Mouse (Mus musculus): ENCODE measurements at regions not wholly inside any gene's neighbourhood (a gene's known extent, or its start where the extent isn't known, plus 50 kb on each side); places are given as distances from the start of the nearest gene placed in this dataset.
"Not testable (repeated sequence)": the region's sequence is repeated elsewhere in the genome, so short reads cannot be mapped to it uniquely, and the experiment has no call there.

DNA sequence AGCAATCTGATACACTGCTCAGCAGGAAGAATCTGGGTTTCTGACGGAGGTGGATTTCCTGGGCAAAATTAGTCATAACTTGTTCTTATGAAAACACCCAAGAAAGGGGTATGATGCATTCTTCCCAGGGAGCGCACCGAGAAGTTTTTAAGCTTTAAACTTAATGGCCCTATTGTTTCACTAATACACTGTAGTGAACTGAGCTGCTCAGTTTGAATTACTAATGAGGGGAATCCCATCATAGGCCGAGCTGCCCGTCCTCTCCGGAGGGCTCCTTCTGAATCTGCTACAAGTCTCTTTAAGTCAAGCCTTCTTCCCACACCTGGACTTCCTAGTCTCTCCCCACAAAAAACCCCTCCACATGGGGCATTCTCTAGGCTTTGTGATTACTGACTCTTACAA is 91.2 kb downstream of the 1700129C05Rik start:
- Histone ChIP-seq H3K27me3 (replicated peaks; ENCODE audit: control insufficient read depth, insufficient read depth, low read length) (no peaks in the 10 kb centered on the region), H3K36me3 (ENCODE audit: control insufficient read depth, insufficient read depth, low read length) (no peaks in the 10 kb centered on the region), H3K4me1 (replicated peaks; ENCODE audit: control insufficient read depth, insufficient read depth, low read length) (no peaks in the 10 kb centered on the region), H3K9ac (ENCODE audit: low read depth, low read length) (no peak overlapping the region), H3K4me2 (no peak overlapping the region), H3K27ac (ENCODE audit: low read depth, low read length) (no peak overlapping the region), H3K9me3 (ENCODE audit: control insufficient read depth, low read length) (no peaks in the 10 kb centered on the region), H3K4me3 (ENCODE audit: low read depth, low read length) (no peak overlapping the region)
- no peak for DNase-seq (ENCODE audit: low spot score)
- ATAC-seq (replicated peaks; ENCODE audit: low FRiP score) = no peak
- 53% methylated on average over 6 of the region's 6 CpGs for WGBS

- no peak overlapping the region for H3K4me3 ChIP-seq (ENCODE audit: low read depth, low read length)
- ATAC-seq (replicated peaks; ENCODE audit: low FRiP score) (no peak), DNase-seq (ENCODE audit: low spot score) (no peak)
- no peak overlapping the region for H3K9ac ChIP-seq (ENCODE audit: low read depth, low read length)
- no peak overlapping the region for H3K27ac ChIP-seq (ENCODE audit: low read depth, low read length)
- WGBS = 74% methylated on average over 7 of the region's 7 CpGs
- no peaks in the 10 kb centered on the region for H3K4me1 ChIP-seq (replicated peaks; ENCODE audit: control insufficient read depth, insufficient read depth, low read length)
- no peaks in the 10 kb centered on the region for H3K9me3 ChIP-seq (ENCODE audit: control insufficient read depth, low read length)
- H3K27me3 ChIP-seq (replicated peaks; ENCODE audit: control insufficient read depth, insufficient read depth, low read length) = no peaks in the 10 kb centered on the region
- no peaks in the 10 kb centered on the region for H3K36me3 ChIP-seq (ENCODE audit: control insufficient read depth, insufficient read depth, low read length)
- H3K4me2 ChIP-seq = no peak overlapping the region
Measured at GRCm38 (mm10) chr14:59045687-59046086, 97.0 kb downstream of the 1700129C05Rik start.

- Histone ChIP-seq H3K4me2 (no peak overlapping the region), H3K36me3 (ENCODE audit: control insufficient read depth, insufficient read depth, low read length) (no peaks in the 10 kb centered on the region), H3K9ac (ENCODE audit: low read depth, low read length) (no peak overlapping the region), H3K4me1 (replicated peaks; ENCODE audit: control insufficient read depth, insufficient read depth, low read length) (no peaks in the 10 kb centered on the region), H3K4me3 (ENCODE audit: low read depth, low read length) (no peak overlapping the region), H3K27ac (ENCODE audit: low read depth, low read length) (no peak overlapping the region), H3K27me3 (replicated peaks; ENCODE audit: control insufficient read depth, insufficient read depth, low read length) (no peaks in the 10 kb centered on the region), H3K9me3 (ENCODE audit: control insufficient read depth, low read length) (no peaks in the 10 kb centered on the region)
- 83% methylated on average over 7 of the region's 7 CpGs for WGBS
- DNase-seq (ENCODE audit: low spot score) (no peak), ATAC-seq (replicated peaks; ENCODE audit: low FRiP score) (no peak)
Measured at GRCm38 (mm10) chr14:59045235-59045634, 97.5 kb downstream of the 1700129C05Rik start.

- Histone ChIP-seq H3K9ac (ENCODE audit: low read depth, low read length) (no peak overlapping the region), H3K27me3 (replicated peaks; ENCODE audit: control insufficient read depth, insufficient read depth, low read length) (no peaks in the 10 kb centered on the region), H3K4me3 (ENCODE audit: low read depth, low read length) (no peak overlapping the region), H3K36me3 (ENCODE audit: control insufficient read depth, insufficient read depth, low read length) (no peaks in the 10 kb centered on the region), H3K4me1 (replicated peaks; ENCODE audit: control insufficient read depth, insufficient read depth, low read length) (no peaks in the 10 kb centered on the region), H3K9me3 (ENCODE audit: control insufficient read depth, low read length) (no peaks in the 10 kb centered on the region), H3K27ac (ENCODE audit: low read depth, low read length) (no peak overlapping the region), H3K4me2 (no peak overlapping the region)
- no peak for ATAC-seq (replicated peaks; ENCODE audit: low FRiP score)
- WGBS = 80% methylated on average over 2 of the region's 2 CpGs
- DNase-seq (ENCODE audit: low spot score) = no peak
Measured at GRCm38 (mm10) chr14:59042152-59042551, 100.5 kb downstream of the 1700129C05Rik start.

GRCm38 (mm10) chr14:59025757-59026156 is 116.9 kb downstream of the 1700129C05Rik start:
- not testable (repeated sequence) for H3K9ac ChIP-seq (ENCODE audit: low read depth, low read length); H3K9me3 ChIP-seq (ENCODE audit: control insufficient read depth, low read length); H3K4me1 ChIP-seq (replicated peaks; ENCODE audit: control insufficient read depth, insufficient read depth, low read length); H3K36me3 ChIP-seq (ENCODE audit: control insufficient read depth, insufficient read depth, low read length); ATAC-seq (replicated peaks; ENCODE audit: low FRiP score); DNase-seq (ENCODE audit: low spot score); H3K27me3 ChIP-seq (replicated peaks; ENCODE audit: control insufficient read depth, insufficient read depth, low read length); H3K4me2 ChIP-seq; H3K27ac ChIP-seq (ENCODE audit: low read depth, low read length); H3K4me3 ChIP-seq (ENCODE audit: low read depth, low read length)
- WGBS = 55% methylated on average over 9 of the region's 9 CpGs

DNA sequence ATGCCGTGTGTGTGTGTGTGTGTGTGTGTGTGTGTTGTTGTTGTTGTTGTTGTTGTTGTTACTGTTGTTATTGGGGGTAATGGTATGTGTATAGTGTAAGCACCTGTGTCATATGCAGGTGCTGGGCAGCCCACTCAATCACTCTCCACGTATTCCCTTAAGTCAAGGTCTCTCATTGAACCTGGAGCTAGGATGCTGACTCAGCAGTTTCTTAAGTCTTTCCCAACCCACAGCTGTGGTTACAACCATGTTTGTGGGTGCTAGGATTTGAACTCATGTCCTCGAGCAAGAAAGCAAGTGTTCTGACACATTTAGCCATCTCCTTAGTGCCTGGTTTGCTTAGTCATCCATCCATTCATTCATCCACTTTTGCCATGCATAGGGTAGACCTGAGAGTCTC is 133.2 kb downstream of the 1700129C05Rik start:
- 79% methylated on average over 3 of the region's 3 CpGs for WGBS

DNA sequence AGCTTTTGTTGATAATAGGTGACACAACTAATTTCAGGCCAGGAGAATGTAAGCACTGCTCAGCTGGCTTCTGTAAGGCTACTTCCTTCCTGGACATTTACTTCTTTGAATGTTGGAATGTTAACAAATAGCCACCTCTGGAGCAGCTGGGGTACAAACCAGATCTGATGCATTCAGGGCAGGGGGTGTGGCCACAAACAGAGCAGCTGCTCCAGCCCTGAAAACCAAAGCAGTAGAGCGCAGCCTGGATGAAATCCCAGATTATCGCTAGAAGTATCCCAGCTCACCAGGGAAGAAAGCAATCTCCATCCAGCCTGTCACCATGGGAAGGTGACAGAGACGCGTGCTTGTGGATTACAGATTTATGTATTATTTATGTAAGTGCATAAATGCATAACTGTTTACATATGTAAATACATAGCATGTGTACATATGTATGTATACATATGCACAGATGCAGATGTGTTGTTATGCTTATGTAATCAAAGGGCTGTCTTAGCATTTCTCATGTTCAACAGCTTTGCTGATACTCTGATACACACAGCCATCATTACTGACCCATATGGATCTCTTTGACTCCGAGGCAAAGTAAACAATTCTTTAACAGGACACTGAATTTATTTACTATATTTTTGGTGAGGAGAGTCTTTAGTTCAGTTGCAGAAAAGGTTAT is 143.5 kb downstream of the 1700129C05Rik start:
- H3K9ac ChIP-seq (ENCODE audit: low read depth, low read length) = no peak overlapping the region
- H3K27ac ChIP-seq (ENCODE audit: low read depth, low read length) = no peak overlapping the region
- no peaks in the 10 kb centered on the region for H3K4me1 ChIP-seq (replicated peaks; ENCODE audit: control insufficient read depth, insufficient read depth, low read length)
- ATAC-seq (replicated peaks; ENCODE audit: low FRiP score) (no peak), DNase-seq (ENCODE audit: low spot score) (no peak)
- H3K9me3 ChIP-seq (ENCODE audit: control insufficient read depth, low read length) = no peaks in the 10 kb centered on the region
- no peak overlapping the region for H3K4me2 ChIP-seq
- no peak overlapping the region for H3K4me3 ChIP-seq (ENCODE audit: low read depth, low read length)
- no peaks in the 10 kb centered on the region for H3K36me3 ChIP-seq (ENCODE audit: control insufficient read depth, insufficient read depth, low read length)
- no peaks in the 10 kb centered on the region for H3K27me3 ChIP-seq (replicated peaks; ENCODE audit: control insufficient read depth, insufficient read depth, low read length)
- 70% methylated on average over 5 of the region's 5 CpGs for WGBS

More for the DNA sequence above, 133.2 kb downstream of the 1700129C05Rik start:
- no peak overlapping the region for H3K4me3 ChIP-seq (ENCODE audit: low read depth, low read length)
- ATAC-seq (replicated peaks; ENCODE audit: low FRiP score) (no peak), DNase-seq (ENCODE audit: low spot score) (no peak)
- H3K36me3 ChIP-seq (ENCODE audit: control insufficient read depth, insufficient read depth, low read length) = no peaks in the 10 kb centered on the region
- H3K9ac ChIP-seq (ENCODE audit: low read depth, low read length) = no peak overlapping the region
- no peaks in the 10 kb centered on the region for H3K27me3 ChIP-seq (replicated peaks; ENCODE audit: control insufficient read depth, insufficient read depth, low read length)
- no peaks in the 10 kb centered on the region for H3K4me1 ChIP-seq (replicated peaks; ENCODE audit: control insufficient read depth, insufficient read depth, low read length)
- H3K9me3 ChIP-seq (ENCODE audit: control insufficient read depth, low read length) = no peaks in the 10 kb centered on the region
- no peak overlapping the region for H3K4me2 ChIP-seq
- H3K27ac ChIP-seq (ENCODE audit: low read depth, low read length) = no peak overlapping the region

- DNase-seq (ENCODE audit: low spot score) (no peak), ATAC-seq (replicated peaks; ENCODE audit: low FRiP score) (no peak)
- Histone ChIP-seq H3K4me3 (ENCODE audit: low read depth, low read length) (no peak overlapping the region), H3K9me3 (ENCODE audit: control insufficient read depth, low read length) (no peaks in the 10 kb centered on the region), H3K4me2 (no peak overlapping the region), H3K4me1 (replicated peaks; ENCODE audit: control insufficient read depth, insufficient read depth, low read length) (no peaks in the 10 kb centered on the region), H3K27ac (ENCODE audit: low read depth, low read length) (no peak overlapping the region), H3K36me3 (ENCODE audit: control insufficient read depth, insufficient read depth, low read length) (no peaks in the 10 kb centered on the region), H3K27me3 (replicated peaks; ENCODE audit: control insufficient read depth, insufficient read depth, low read length) (no peaks in the 10 kb centered on the region), H3K9ac (ENCODE audit: low read depth, low read length) (no peak overlapping the region)
- WGBS = 84% methylated on average over 6 of the region's 6 CpGs
Measured at GRCm38 (mm10) chr14:58994994-58995393, 147.7 kb downstream of the 1700129C05Rik start.

DNA sequence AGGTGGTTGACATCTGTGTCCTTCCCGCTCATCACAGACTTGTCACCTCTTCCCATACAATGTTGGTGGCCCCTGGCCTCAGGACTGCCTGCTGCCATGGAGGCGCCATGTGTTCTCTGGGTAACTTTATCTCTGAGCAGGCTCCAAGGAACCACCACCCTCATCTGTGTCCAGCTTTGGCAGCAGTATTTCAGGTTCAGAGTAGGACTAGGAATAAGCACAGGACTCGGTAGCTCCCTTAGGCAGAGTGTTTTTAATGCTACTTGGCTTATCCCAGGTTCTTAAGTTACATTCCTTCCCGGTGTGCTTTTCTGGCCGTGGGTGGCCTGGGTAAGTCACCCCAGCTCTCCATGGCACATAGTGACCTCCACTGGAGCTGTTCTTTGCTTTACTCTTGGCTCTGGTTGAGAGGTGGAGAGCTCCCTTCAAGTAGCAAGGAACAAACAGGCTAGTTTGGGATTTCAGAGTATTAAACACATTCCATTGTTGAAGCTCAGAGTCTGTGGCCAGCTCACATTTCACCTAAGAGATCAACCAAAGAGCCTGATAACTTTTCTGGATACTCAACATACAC is 153.0 kb downstream of the 1700129C05Rik start:
- H3K36me3 ChIP-seq (ENCODE audit: control insufficient read depth, insufficient read depth, low read length) = no peaks in the 10 kb centered on the region
- ATAC-seq (replicated peaks; ENCODE audit: low FRiP score) (no peak), DNase-seq (ENCODE audit: low spot score) (no peak)
- no peak overlapping the region for H3K4me3 ChIP-seq (ENCODE audit: low read depth, low read length)
- no peaks in the 10 kb centered on the region for H3K4me1 ChIP-seq (replicated peaks; ENCODE audit: control insufficient read depth, insufficient read depth, low read length)
- no peaks in the 10 kb centered on the region for H3K9me3 ChIP-seq (ENCODE audit: control insufficient read depth, low read length)
- no peak overlapping the region for H3K27ac ChIP-seq (ENCODE audit: low read depth, low read length)
- no peak overlapping the region for H3K4me2 ChIP-seq
- WGBS = 75% methylated on average over 5 of the region's 5 CpGs
- no peaks in the 10 kb centered on the region for H3K27me3 ChIP-seq (replicated peaks; ENCODE audit: control insufficient read depth, insufficient read depth, low read length)
- H3K9ac ChIP-seq (ENCODE audit: low read depth, low read length) = no peak overlapping the region
